Mouse (Mus musculus) midbrain, embryonic 11.5 days (tissue): ENCODE data around the gene Xlr4b. TPM values are rescaled to one million over a fixed set of nuclear protein-coding genes. Genes with fewer than 3 reads are reported as not detected.
"Not testable (repeated sequence)": the region's sequence is repeated elsewhere in the genome, so short reads cannot be mapped to it uniquely, and the experiment has no call there.

Source experiments
- ATAC-seq: fragments of 200-750 bp; cut with Nextera tagmentation; 2 replicates; pipeline ENCODE4 v1.8.0; 2017; ENCODE audit warnings: moderate TSS enrichment, moderate library complexity; ENCODE audit not compliant: low FRiP score
- DNase-seq: peaks from one replicate; pipeline ENCODE4 v3.0.0; 2015; ENCODE audit warnings: low spot score; ENCODE audit errors: missing footprints
- H3K27ac ChIP-seq: fragments of 300-500 bp; sonication (generic); 2 replicates; pipeline ENCODE4 v1.5.1; 2014; ENCODE audit warnings: low read depth, low read length
- H3K27me3 ChIP-seq: fragments of 300-500 bp; sonication (generic); 2 replicates; pipeline ENCODE4 v1.6.1; 2014; ENCODE audit warnings: mild to moderate bottlenecking, low read length, moderate library complexity, mixed read lengths; ENCODE audit not compliant: control insufficient read depth, insufficient read depth
- H3K36me3 ChIP-seq: fragments of 300-500 bp; sonication (generic); 2 replicates; pipeline ENCODE4 v1.6.1; 2014; ENCODE audit warnings: mild to moderate bottlenecking, low read length, moderate library complexity, mixed read lengths; ENCODE audit not compliant: control insufficient read depth, insufficient read depth
- H3K4me1 ChIP-seq: fragments of 300-500 bp; sonication (generic); 2 replicates; pipeline ENCODE4 v1.6.1; 2014; ENCODE audit warnings: low read length; ENCODE audit not compliant: control insufficient read depth, insufficient read depth
- H3K4me2 ChIP-seq: fragments of 300-500 bp; sonication (generic); 2 replicates; pipeline ENCODE4 v1.6.1; 2014; ENCODE audit warnings: mild to moderate bottlenecking, moderate library complexity
- H3K4me3 ChIP-seq: fragments of 300-500 bp; sonication (generic); 2 replicates; pipeline ENCODE4 v1.5.1; 2014; ENCODE audit warnings: low read depth, low read length
- H3K9ac ChIP-seq: fragments of 300-500 bp; sonication (generic); 2 replicates; pipeline ENCODE4 v1.6.1; 2014; ENCODE audit warnings: low read length
- H3K9me3 ChIP-seq: fragments of 300-500 bp; sonication (generic); 2 replicates; pipeline ENCODE4 v1.6.1; 2016; ENCODE audit warnings: low read length; ENCODE audit not compliant: control insufficient read depth
- WGBS: fragments of 180-500 bp; shearing (Covaris S2); extraction: QIAGEN DNeasy Blood & Tissue Kit; methylation state at CpG from one replicate; pipeline ENCODE4 v1.1.7; 2014; 5-methylcytosine and 5-hydroxymethylcytosine counted together
- polyA plus RNA-seq: library from polyadenylated mRNA; unstranded; fragments of >200 nt; fragmentation: Nextera tagmentation; extraction: Ambion mirVana; gene quantifications from 2 replicates; pipeline ENCODE4 v1.2.1, GENCODE M21; 2014

The Xlr4b gene
- polyA plus RNA-seq, result 0.31 and 0.32 TPM in 2 replicates

DNA sequence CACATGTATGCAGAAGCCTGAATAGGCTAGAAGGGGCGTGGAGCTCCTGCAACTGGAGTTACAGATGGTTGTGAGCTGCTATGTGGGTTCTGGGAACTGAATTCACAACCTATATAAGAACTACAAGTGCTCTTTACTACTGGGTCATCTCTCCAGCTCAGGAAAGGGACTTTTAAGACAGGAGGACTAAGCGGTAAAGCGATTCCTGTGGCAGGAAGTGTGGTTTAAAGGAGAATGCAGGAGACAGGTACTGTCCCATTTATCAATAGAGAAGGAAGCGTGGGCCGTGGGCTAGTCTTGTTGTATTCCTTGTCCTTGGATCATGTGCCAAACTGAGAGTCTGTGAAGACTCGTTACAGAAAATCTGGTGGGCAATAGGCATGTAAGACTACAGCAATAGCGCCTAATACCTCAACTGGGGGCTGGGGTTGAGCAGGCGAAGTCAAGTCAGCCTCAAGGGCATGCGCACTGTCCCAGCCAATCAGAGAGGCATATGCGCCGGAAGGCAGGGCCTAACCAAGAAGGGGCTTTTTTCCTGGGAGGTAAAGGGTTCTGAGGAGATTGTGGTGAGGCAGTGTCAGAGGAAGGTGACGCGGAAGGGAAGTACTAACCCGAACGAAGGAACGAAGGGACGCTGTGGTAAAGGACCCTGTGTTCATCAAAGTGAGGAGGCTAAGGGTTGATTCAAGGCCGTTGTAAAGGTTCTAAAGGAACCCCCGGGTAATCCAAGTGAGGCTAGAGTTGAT is at the start of gene Xlr4b:
Gene Xlr4b (plus strand): TSS at position 515 of the 746 bp plus-strand sequence.
- DNase-seq, H3K4me3 ChIP-seq, H3K9me3 ChIP-seq, H3K9ac ChIP-seq, H3K4me1 ChIP-seq, ATAC-seq, H3K27ac ChIP-seq, H3K27me3 ChIP-seq, H3K4me2 ChIP-seq, H3K36me3 ChIP-seq: not testable (repeated sequence)
- WGBS, result 81% methylated on average over 11 of the region's 19 CpGs

DNA sequence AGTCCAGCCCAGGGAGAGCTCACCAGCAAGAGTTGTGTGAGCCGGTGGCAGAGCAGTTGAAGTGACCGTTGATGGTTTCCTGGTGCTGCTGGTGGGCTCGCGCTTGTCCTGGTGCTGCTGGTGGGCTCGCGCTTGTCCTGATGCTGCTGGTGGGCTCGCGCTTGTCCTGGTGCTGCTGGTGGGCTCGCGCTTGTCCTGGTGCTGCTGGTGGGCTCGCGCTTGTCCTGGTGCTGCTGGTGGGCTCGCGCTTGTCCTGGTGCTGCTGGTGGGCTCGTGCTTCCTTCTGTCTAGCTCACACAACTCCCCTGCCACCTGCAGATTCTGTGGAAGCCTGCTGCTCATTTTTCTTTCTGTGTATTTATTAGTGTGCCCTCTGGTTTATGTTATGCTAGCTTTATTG is 37.2 kb upstream of the Xlr4b start, which contains the start of gene Spin2d:
Gene Spin2d (minus strand): TSS at position 101 of the 400 bp plus-strand sequence.
- 92% methylated on average over 3 of the region's 15 CpGs for WGBS
- H3K27ac ChIP-seq, H3K4me1 ChIP-seq, H3K36me3 ChIP-seq, H3K27me3 ChIP-seq, H3K9ac ChIP-seq, H3K4me3 ChIP-seq, ATAC-seq, H3K4me2 ChIP-seq, DNase-seq, H3K9me3 ChIP-seq: not testable (repeated sequence)

DNA sequence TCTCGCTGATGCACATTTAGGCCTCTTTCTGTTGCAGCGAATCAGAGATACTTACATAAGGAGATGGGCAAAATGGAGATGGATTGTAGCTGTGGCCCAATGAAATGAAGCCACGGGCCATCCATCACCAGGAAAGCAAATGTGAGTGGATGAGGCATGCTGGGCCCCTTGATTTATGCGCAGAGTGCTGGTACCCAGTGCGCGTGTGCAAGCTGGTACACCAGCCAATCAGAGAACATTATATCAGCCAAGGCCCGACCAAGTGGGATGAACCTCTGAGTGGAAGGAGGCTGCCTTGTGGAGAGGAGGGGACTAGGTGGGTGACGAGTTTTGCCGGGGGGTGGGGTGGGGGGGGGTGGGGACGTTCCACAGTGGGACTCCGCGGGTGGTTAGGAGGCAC is 22.2 kb upstream of the Xlr4b start, which contains the start of gene Xlr3b:
Gene Xlr3b (plus strand): TSS at position 274 of the 400 bp plus-strand sequence.
- not testable (repeated sequence) for H3K9me3 ChIP-seq, H3K27ac ChIP-seq, H3K4me3 ChIP-seq, H3K4me2 ChIP-seq, H3K27me3 ChIP-seq, H3K36me3 ChIP-seq, H3K9ac ChIP-seq, H3K4me1 ChIP-seq, DNase-seq
- WGBS, result 86% methylated on average over 12 of the region's 12 CpGs
- ATAC-seq, result peak; percentile 35; the same call in 1 of the 2 replicates

DNA sequence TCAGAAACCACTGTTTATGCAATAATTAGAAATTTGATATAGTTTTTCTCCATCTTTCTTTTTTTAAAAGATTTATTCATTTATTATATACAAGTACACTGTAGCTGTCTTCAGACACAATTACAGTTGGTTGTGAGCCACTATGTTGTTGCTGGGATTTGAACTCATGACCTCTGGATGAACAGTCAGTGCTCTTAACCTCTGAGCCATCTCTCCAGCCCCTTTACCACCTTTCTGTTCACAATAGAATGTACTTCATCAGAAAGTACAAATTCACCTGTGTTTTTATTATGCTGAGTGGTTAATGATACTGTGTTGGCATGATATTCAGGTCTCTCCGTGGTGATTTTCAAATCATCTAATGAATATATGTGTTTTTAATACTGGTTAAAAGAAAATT is 11.2 kb downstream of the Xlr4b start:
- Histone ChIP-seq H3K4me3 (no peak overlapping the region), H3K27me3 (no peaks in the 10 kb centered on the region), H3K4me2 (no peak overlapping the region), H3K36me3 (no peaks in the 10 kb centered on the region), H3K4me1 (no peaks in the 10 kb centered on the region), H3K9me3 (no peaks in the 10 kb centered on the region), H3K27ac (no peak overlapping the region), H3K9ac (no peak overlapping the region)
- DNase-seq (no peak), ATAC-seq (no peak)
- 54% methylated on average over 1 of the region's 1 CpGs for WGBS

DNA sequence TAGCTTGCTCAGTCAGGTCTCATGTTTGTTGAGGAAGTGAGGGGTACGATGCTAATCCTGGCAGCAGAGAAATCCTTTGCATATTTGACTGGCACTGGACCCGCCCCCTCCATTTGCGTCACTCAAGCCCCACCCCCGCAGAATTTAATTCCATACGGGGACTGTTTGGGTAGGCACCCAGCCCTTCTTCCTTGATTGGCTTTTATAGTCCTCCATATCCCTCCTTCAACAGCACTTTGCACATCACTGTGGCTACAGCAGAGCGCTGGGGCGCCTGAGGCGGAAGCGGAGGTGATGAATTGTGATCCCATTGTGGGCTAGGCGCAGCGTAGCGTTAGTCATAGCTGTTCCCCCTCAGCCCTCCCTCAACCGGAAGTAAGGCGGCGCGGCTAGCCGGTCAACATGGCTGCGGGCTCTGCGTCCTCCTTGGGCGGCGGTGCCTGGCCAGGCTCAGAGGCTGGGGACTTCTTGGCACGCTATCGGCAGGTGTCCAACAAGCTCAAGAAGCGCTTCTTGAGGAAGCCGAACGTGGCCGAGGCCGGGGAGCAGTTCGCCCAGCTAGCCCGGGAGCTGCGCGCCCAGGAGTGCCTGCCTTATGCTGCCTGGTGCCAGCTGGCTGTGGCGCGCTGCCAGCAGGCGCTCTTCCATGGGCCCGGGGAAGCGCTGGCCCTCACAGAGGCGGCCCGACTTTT is 13.9 kb downstream of the Xlr4b start, which contains the start of gene F8a:
Gene F8a (plus strand): TSS at position 378 of the 692 bp plus-strand sequence.
- 19% methylated on average over 37 of the region's 39 CpGs for WGBS
- peak within 1 kb of the TSS; percentile 83 for H3K27ac ChIP-seq
- H3K9ac ChIP-seq, result peak within 1 kb of the TSS; percentile 74
- peak; percentile 94 for DNase-seq
- no peaks in the 10 kb centered on the region for H3K4me1 ChIP-seq
- ATAC-seq, result peak; percentile 96
- no peaks in the 10 kb centered on the region for H3K36me3 ChIP-seq
- H3K4me3 ChIP-seq, result peak within 1 kb of the TSS; percentile 67
- H3K27me3 ChIP-seq, result no peaks in the 10 kb centered on the region
- H3K4me2 ChIP-seq, result peak within 1 kb of the TSS; percentile 78
- H3K9me3 ChIP-seq, result no peaks in the 10 kb centered on the region

DNA sequence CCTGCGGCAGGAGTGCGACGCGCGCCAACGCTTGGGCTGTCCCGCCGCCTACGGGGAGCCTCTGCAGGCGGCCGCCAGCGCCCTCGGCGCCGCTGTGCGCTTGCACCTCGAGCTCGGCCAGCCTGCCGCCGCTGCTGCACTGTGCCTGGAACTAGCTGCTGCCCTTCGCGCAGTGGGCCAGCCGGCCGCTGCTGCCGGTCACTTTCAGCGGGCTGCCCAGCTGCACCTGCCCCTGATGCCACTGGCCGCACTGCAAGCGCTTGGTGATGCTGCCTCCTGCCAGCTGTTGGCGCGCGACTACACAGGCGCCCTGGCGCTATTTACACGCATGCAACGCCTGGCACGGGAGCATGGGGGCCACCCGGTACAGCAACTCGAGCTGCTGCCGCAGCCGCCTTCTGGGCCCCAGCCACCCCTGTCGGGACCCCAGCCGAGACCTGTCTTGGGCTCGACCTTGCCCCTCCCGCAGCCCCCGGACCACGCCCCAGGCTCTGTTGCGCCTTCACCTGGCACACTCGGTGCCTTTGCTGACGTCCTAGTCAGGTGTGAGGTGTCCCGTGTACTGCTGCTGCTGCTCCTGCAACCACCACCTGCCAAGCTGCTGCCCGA is 14.6 kb downstream of the Xlr4b start:
- DNase-seq (no peak), ATAC-seq (peak; percentile 58)
- H3K4me2 ChIP-seq, result peak overlapping the region; percentile 78
- H3K27me3 ChIP-seq, result no peaks in the 10 kb centered on the region
- H3K9me3 ChIP-seq, result no peaks in the 10 kb centered on the region
- peak overlapping the region; percentile 83 for H3K27ac ChIP-seq
- peak overlapping the region; percentile 74 for H3K9ac ChIP-seq
- no peaks in the 10 kb centered on the region for H3K36me3 ChIP-seq
- peak overlapping the region; percentile 67 for H3K4me3 ChIP-seq
- H3K4me1 ChIP-seq, result no peaks in the 10 kb centered on the region
- WGBS, result 15% methylated on average over 49 of the region's 51 CpGs

DNA sequence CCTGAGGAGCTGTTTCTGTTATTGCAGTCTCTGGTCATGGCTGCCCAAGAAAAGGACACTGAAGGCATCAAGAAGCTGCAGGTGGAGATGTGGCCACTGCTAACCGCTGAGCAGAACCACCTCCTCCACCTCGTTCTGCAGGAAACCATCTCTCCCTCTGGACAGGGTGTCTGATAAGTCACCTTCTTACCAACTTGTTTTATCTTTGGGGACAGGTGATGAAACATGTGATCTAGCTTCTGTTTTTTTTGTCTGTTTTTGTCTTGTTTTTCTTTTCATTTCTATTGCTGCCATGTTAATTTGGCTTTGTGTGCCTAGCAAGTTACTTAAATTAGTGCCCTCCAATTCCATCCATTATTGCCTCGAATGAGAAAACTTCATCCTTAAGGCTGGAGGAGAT is 15.2 kb downstream of the Xlr4b start:
- DNase-seq, result peak; percentile 80
- Histone ChIP-seq H3K4me3 (peak overlapping the region; percentile 67), H3K9ac (peak overlapping the region; percentile 74; the same call in 1 of the 2 replicates), H3K27ac (no peak overlapping the region), H3K9me3 (no peaks in the 10 kb centered on the region), H3K27me3 (no peaks in the 10 kb centered on the region), H3K4me2 (peak overlapping the region; percentile 78), H3K36me3 (no peaks in the 10 kb centered on the region), H3K4me1 (no peaks in the 10 kb centered on the region)
- no peak for ATAC-seq
- 40% methylated on average over 3 of the region's 3 CpGs for WGBS

DNA sequence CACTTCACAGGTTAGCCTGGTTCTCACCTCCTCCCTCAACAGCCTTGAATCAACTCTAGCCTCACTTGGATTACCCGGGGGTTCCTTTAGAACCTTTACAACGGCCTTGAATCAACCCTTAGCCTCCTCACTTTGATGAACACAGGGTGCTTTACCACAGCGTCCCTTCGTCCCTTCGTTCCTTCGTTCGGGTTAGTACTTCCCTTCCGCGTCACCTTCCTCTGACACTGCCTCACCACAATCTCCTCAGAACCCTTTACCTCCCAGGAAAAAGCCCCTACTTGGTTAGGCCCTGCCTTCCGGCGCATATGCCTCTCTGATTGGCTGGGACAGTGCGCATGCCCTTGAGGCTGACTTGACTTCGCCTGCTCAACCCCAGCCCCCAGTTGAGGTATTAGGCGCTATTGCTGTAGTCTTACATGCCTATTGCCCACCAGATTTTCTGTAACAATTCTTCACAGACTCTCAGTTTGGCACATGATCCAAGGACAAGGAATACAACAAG is 28.7 kb downstream of the Xlr4b start, which contains the start of gene Xlr4c:
Gene Xlr4c (minus strand): TSS at position 310 of the 505 bp plus-strand sequence.
- not testable (repeated sequence) for H3K4me2 ChIP-seq, H3K27ac ChIP-seq, H3K9ac ChIP-seq, H3K36me3 ChIP-seq, DNase-seq, H3K4me1 ChIP-seq, ATAC-seq, H3K9me3 ChIP-seq, H3K4me3 ChIP-seq, H3K27me3 ChIP-seq
- 87% methylated on average over 12 of the region's 14 CpGs for WGBS
